Mouse (Mus musculus) adrenal gland, postnatal 25 days (tissue): ENCODE results near the gene Eif4b. TPM values are rescaled to one million over a fixed set of nuclear protein-coding genes. Genes with fewer than 3 reads are reported as not detected.
"Not testable (repeated sequence)": the region's sequence is repeated elsewhere in the genome, so short reads cannot be mapped to it uniquely, and the experiment has no call there.

Source experiments
- DNase-seq: peaks from one replicate; pipeline ENCODE4 v3.0.0; 2021; ENCODE audit warnings: mixed read lengths
- total RNA-seq: library from RNA; stranded (reverse); gene quantifications from 2 replicates; pipeline ENCODE4 v1.2.3, GENCODE M21; 2021

Eif4b gene
- total RNA-seq, 1 experiment from 2014 or later, result 270 TPM

GRCm38 (mm10) chr15:102074876-102075585, 1.5 kb downstream of the Eif4b start:
- DNase-seq, result no peak

- DNase-seq, result no peak
These were observed 3.6 kb downstream of the Eif4b start for GRCm38 (mm10) chr15:102077111-102077677.

- no peak for DNase-seq
These were observed 5.6 kb downstream of the Eif4b start for GRCm38 (mm10) chr15:102079221-102079620.

- not testable (repeated sequence) for DNase-seq
These were observed 6.4 kb downstream of the Eif4b start for GRCm38 (mm10) chr15:102079924-102080323.

GRCm38 (mm10) chr15:102080429-102080828, 6.9 kb downstream of the Eif4b start:
- DNase-seq, result no peak

- DNase-seq, result no peak
These were observed 8.6 kb downstream of the Eif4b start for GRCm38 (mm10) chr15:102082148-102082547.

- no peak for DNase-seq
These were observed 9.5 kb downstream of the Eif4b start for GRCm38 (mm10) chr15:102083028-102083427.

- no peak for DNase-seq
These were observed 16.5 kb downstream of the Eif4b start for GRCm38 (mm10) chr15:102089914-102090585.

- DNase-seq, result peak; percentile 50
These were observed 17.6 kb downstream of the Eif4b start for GRCm38 (mm10) chr15:102091063-102091679.

GRCm38 (mm10) chr15:102091688-102092087, 18.1 kb downstream of the Eif4b start:
- DNase-seq, result no peak

GRCm38 (mm10) chr15:102092222-102092621, 18.6 kb downstream of the Eif4b start:
- DNase-seq, result no peak

- no peak for DNase-seq
These were observed 20.6 kb downstream of the Eif4b start for GRCm38 (mm10) chr15:102094157-102094556.

- no peak for DNase-seq
These were observed 21.4 kb downstream of the Eif4b start for GRCm38 (mm10) chr15:102094988-102095387.

GRCm38 (mm10) chr15:102097147-102097915, 23.8 kb downstream of the Eif4b start:
- DNase-seq, result no peak

- DNase-seq, result no peak
These were observed 24.5 kb downstream of the Eif4b start for GRCm38 (mm10) chr15:102097991-102098555.

GRCm38 (mm10) chr15:102099260-102099659, 25.7 kb downstream of the Eif4b start:
- DNase-seq, result no peak

- no peak for DNase-seq
These were observed 26.2 kb downstream of the Eif4b start for GRCm38 (mm10) chr15:102099771-102100160.

- peak; percentile 90 for DNase-seq
These were observed 26.8 kb downstream of the Eif4b start, which contains the start of gene Tns2 for GRCm38 (mm10) chr15:102100161-102100981. Gene Tns2 (plus strand): TSS chr15:102100413.

- no peak for DNase-seq
These were observed 27.6 kb downstream of the Eif4b start for GRCm38 (mm10) chr15:102100996-102101671.
